Mouse (Mus musculus) midbrain, embryonic 11.5 days (tissue): ENCODE results near the gene Atp6v0b. TPM values are rescaled to one million over a fixed set of nuclear protein-coding genes. Genes with fewer than 3 reads are reported as not detected.

Experiments
- ATAC-seq: fragments of 200-750 bp; cut with Nextera tagmentation; 2 replicates; pipeline ENCODE4 v1.8.0; 2017; ENCODE audit warnings: moderate TSS enrichment, moderate library complexity; ENCODE audit not compliant: low FRiP score
- DNase-seq: peaks from one replicate; pipeline ENCODE4 v3.0.0; 2015; ENCODE audit warnings: low spot score; ENCODE audit errors: missing footprints
- H3K27ac ChIP-seq: fragments of 300-500 bp; sonication (generic); 2 replicates; pipeline ENCODE4 v1.5.1; 2014; ENCODE audit warnings: low read depth, low read length
- H3K27me3 ChIP-seq: fragments of 300-500 bp; sonication (generic); 2 replicates; pipeline ENCODE4 v1.6.1; 2014; ENCODE audit warnings: mild to moderate bottlenecking, low read length, moderate library complexity, mixed read lengths; ENCODE audit not compliant: control insufficient read depth, insufficient read depth
- H3K36me3 ChIP-seq: fragments of 300-500 bp; sonication (generic); 2 replicates; pipeline ENCODE4 v1.6.1; 2014; ENCODE audit warnings: mild to moderate bottlenecking, low read length, moderate library complexity, mixed read lengths; ENCODE audit not compliant: control insufficient read depth, insufficient read depth
- H3K4me1 ChIP-seq: fragments of 300-500 bp; sonication (generic); 2 replicates; pipeline ENCODE4 v1.6.1; 2014; ENCODE audit warnings: low read length; ENCODE audit not compliant: control insufficient read depth, insufficient read depth
- H3K4me2 ChIP-seq: fragments of 300-500 bp; sonication (generic); 2 replicates; pipeline ENCODE4 v1.6.1; 2014; ENCODE audit warnings: mild to moderate bottlenecking, moderate library complexity
- H3K4me3 ChIP-seq: fragments of 300-500 bp; sonication (generic); 2 replicates; pipeline ENCODE4 v1.5.1; 2014; ENCODE audit warnings: low read depth, low read length
- H3K9ac ChIP-seq: fragments of 300-500 bp; sonication (generic); 2 replicates; pipeline ENCODE4 v1.6.1; 2014; ENCODE audit warnings: low read length
- H3K9me3 ChIP-seq: fragments of 300-500 bp; sonication (generic); 2 replicates; pipeline ENCODE4 v1.6.1; 2016; ENCODE audit warnings: low read length; ENCODE audit not compliant: control insufficient read depth
- WGBS: fragments of 180-500 bp; shearing (Covaris S2); extraction: QIAGEN DNeasy Blood & Tissue Kit; methylation state at CpG from one replicate; pipeline ENCODE4 v1.1.7; 2014; 5-methylcytosine and 5-hydroxymethylcytosine counted together
- polyA plus RNA-seq: library from polyadenylated mRNA; unstranded; fragments of >200 nt; fragmentation: Nextera tagmentation; extraction: Ambion mirVana; gene quantifications from 2 replicates; pipeline ENCODE4 v1.2.1, GENCODE M21; 2014

The Atp6v0b gene
- polyA plus RNA-seq, 1 experiment from 2014 or later, result 216 TPM

- Histone ChIP-seq H3K27ac (no peak overlapping the region), H3K27me3 (peaks cover 36% of the 10 kb centered on the region), H3K4me2 (no peak overlapping the region), H3K36me3 (no peaks in the 10 kb centered on the region), H3K9ac (no peak overlapping the region), H3K9me3 (no peaks in the 10 kb centered on the region), H3K4me3 (no peak overlapping the region), H3K4me1 (peaks cover 9% of the 10 kb centered on the region)
- WGBS, result 57% methylated on average over 2 of the region's 2 CpGs
- ATAC-seq, result no peak
- no peak for DNase-seq
Observed at GRCm38 (mm10) chr4:117923450-117923849, 36.3 kb upstream of the Atp6v0b start.

- no peak for ATAC-seq
- Histone ChIP-seq H3K9ac (no peak overlapping the region), H3K4me2 (no peak overlapping the region), H3K27me3 (peaks cover 15% of the 10 kb centered on the region), H3K4me3 (no peak overlapping the region), H3K27ac (no peak overlapping the region), H3K4me1 (0 out of 2 replicates have a peak, but pooled peaks cover under 1% of the 10 kb centered on the region), H3K36me3 (no peaks in the 10 kb centered on the region), H3K9me3 (no peaks in the 10 kb centered on the region)
- WGBS, result 91% methylated on average over 2 of the region's 2 CpGs
- DNase-seq, result no peak
Observed at GRCm38 (mm10) chr4:117921358-117921757, 34.2 kb upstream of the Atp6v0b start.

GRCm38 (mm10) chr4:117918762-117919161 lies 31.6 kb upstream of the Atp6v0b start:
- Histone ChIP-seq H3K9ac (no peak overlapping the region), H3K36me3 (no peaks in the 10 kb centered on the region), H3K27me3 (no peaks in the 10 kb centered on the region), H3K9me3 (no peaks in the 10 kb centered on the region), H3K4me1 (peaks cover 8% of the 10 kb centered on the region), H3K27ac (no peak overlapping the region), H3K4me2 (no peak overlapping the region), H3K4me3 (no peak overlapping the region)
- WGBS, result 91% methylated on average over 5 of the region's 5 CpGs
- ATAC-seq, result no peak
- no peak for DNase-seq

GRCm38 (mm10) chr4:117918261-117918660 lies 31.1 kb upstream of the Atp6v0b start:
- Histone ChIP-seq H3K4me1 (peaks cover 13% of the 10 kb centered on the region), H3K9me3 (no peaks in the 10 kb centered on the region), H3K27ac (no peak overlapping the region), H3K36me3 (no peaks in the 10 kb centered on the region), H3K27me3 (no peaks in the 10 kb centered on the region), H3K4me2 (no peak overlapping the region), H3K4me3 (no peak overlapping the region), H3K9ac (no peak overlapping the region)
- WGBS, result 94% methylated on average over 3 of the region's 3 CpGs
- no peak for DNase-seq
- no peak for ATAC-seq

- DNase-seq, result no peak
- no peak overlapping the region for H3K4me2 ChIP-seq
- H3K4me1 ChIP-seq, result peaks cover 17% of the 10 kb centered on the region
- no peaks in the 10 kb centered on the region for H3K27me3 ChIP-seq
- no peak overlapping the region for H3K4me3 ChIP-seq
- WGBS, result 93% methylated on average over 4 of the region's 4 CpGs
- no peaks in the 10 kb centered on the region for H3K9me3 ChIP-seq
- no peak overlapping the region for H3K27ac ChIP-seq
- no peak for ATAC-seq
- no peaks in the 10 kb centered on the region for H3K36me3 ChIP-seq
- H3K9ac ChIP-seq, result no peak overlapping the region
Observed at GRCm38 (mm10) chr4:117917847-117918246, 30.7 kb upstream of the Atp6v0b start.

DNA sequence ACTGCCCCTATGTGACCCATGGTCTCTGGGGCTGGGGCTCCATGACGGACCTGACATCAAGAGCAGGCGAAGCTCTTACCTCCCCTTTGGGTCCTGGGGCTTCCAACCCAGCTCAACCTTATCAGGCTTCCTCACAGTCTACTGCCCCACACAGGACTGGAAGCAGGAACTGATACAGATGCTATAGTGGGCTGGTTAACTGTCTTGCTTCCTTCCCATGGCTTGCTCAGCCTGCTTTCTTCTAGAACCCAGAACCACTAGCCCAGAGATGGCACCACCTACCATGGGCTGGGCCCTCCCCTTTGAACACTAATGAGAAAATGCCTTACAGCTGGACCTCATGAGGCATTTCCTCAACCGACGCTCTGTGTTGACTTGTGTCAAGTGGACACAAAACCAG lies 30.3 kb upstream of the Atp6v0b start:
- ATAC-seq (no peak), DNase-seq (no peak)
- 90% methylated on average over 4 of the region's 4 CpGs for WGBS
- no peaks in the 10 kb centered on the region for H3K9me3 ChIP-seq
- no peak overlapping the region for H3K4me3 ChIP-seq
- no peak overlapping the region for H3K27ac ChIP-seq
- no peaks in the 10 kb centered on the region for H3K36me3 ChIP-seq
- no peak overlapping the region for H3K9ac ChIP-seq
- no peak overlapping the region for H3K4me2 ChIP-seq
- H3K4me1 ChIP-seq, result peaks cover 17% of the 10 kb centered on the region
- H3K27me3 ChIP-seq, result no peaks in the 10 kb centered on the region

DNA sequence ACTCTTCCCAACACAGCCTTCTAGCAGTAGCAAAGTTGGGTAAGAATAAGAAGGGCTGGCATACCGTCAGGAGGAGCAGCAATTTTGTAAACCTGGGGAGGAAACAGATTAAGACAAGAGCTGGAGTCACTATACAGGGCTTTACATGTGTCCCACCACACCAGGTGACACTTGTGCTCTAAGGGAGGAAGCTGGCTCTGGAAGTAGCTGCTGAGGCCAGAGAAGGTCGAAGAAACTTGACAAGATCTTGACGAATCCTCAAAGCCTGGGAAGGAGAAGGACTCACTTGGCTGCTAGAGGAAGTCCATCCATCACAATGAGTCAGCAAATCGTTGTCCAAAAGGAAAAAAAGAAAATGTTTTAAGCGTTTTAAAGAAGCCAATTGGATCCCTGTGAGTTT lies 29.3 kb upstream of the Atp6v0b start:
- no peak overlapping the region for H3K4me2 ChIP-seq
- no peaks in the 10 kb centered on the region for H3K9me3 ChIP-seq
- ATAC-seq (no peak), DNase-seq (no peak)
- H3K36me3 ChIP-seq, result peaks cover 5% of the 10 kb centered on the region
- H3K4me1 ChIP-seq, result peaks cover 17% of the 10 kb centered on the region
- no peaks in the 10 kb centered on the region for H3K27me3 ChIP-seq
- H3K27ac ChIP-seq, result no peak overlapping the region
- WGBS, result 91% methylated on average over 5 of the region's 5 CpGs
- H3K4me3 ChIP-seq, result no peak overlapping the region
- no peak overlapping the region for H3K9ac ChIP-seq

GRCm38 (mm10) chr4:117915489-117916105 lies 28.5 kb upstream of the Atp6v0b start:
- Histone ChIP-seq H3K36me3 (peaks cover 5% of the 10 kb centered on the region), H3K9ac (peak overlapping the region; percentile 83), H3K27me3 (no peaks in the 10 kb centered on the region), H3K27ac (no peak overlapping the region), H3K4me2 (peak overlapping the region; percentile 98), H3K9me3 (no peaks in the 10 kb centered on the region), H3K4me1 (peaks cover 17% of the 10 kb centered on the region), H3K4me3 (peak overlapping the region; percentile 77)
- 6% methylated on average over 19 of the region's 19 CpGs for WGBS
- peak; percentile 86 for DNase-seq
- no peak; the same call in 1 of the 2 replicates for ATAC-seq

DNA sequence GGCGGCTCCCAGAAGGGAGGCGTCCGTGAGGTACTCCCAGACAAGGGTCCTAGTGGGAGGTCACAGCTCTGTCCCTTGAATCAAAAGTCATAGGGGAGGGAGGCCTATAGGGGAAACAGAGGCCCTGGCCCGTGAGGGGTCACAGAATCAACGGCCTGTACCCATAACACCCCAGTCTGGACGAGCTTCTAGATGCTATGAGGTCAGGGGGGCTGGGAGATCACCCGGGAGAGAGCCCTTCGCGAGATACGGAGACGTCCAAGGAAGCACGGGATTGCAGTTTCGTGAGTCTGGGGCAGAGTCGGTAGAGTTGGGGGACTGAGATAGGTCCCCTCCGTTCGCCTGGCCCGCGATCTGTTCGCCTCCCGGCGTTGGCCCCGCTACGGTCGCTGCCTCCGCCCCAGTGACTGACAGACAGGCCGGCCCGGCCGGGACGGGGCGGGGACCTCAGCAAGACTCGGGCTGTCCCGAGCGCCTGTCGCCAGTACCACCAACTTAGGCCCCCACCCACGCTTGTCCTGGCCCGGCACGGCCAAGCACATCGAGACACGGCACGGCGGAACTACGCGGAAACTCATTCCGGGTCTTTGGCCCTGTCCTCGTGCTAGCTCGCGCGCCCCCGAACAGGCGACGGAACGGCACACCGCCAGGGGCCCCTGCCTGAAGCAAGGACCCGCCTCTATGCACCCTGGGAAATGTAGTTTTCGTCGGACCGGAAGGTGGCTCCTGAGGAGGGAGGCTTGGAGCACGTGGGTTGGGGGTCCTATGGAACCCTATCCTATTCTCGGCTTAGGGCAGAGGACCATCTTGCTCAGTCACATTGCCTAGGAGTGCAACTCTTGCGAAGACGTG lies 27.7 kb upstream of the Atp6v0b start, which contains the start of gene Ipo13:
Gene Ipo13 (minus strand): TSS at position 409 of the 852 bp plus-strand sequence.
- ATAC-seq, result peak; percentile 97
- peak within 1 kb of the TSS; percentile 83 for H3K9ac ChIP-seq
- no peaks in the 10 kb centered on the region for H3K9me3 ChIP-seq
- no peaks in the 10 kb centered on the region for H3K27me3 ChIP-seq
- peak; percentile 100 for DNase-seq
- peak within 1 kb of the TSS; percentile 98 for H3K4me2 ChIP-seq
- H3K27ac ChIP-seq, result peak within 1 kb of the TSS; percentile 64; the same call in 1 of the 2 replicates
- peaks cover 5% of the 10 kb centered on the region for H3K36me3 ChIP-seq
- H3K4me1 ChIP-seq, result peaks cover 17% of the 10 kb centered on the region
- peak within 1 kb of the TSS; percentile 77 for H3K4me3 ChIP-seq
- WGBS, result under 1% methylated on average over 60 of the region's 61 CpGs
